Mouse (Mus musculus): ENCODE measurements around the gene Rrbp1. TPM values are rescaled to one million over a fixed set of nuclear protein-coding genes. Genes with fewer than 3 reads are reported as not detected.

Rrbp1 gene
- total RNA-seq, 4 experiments from 2014 or later, result 21.1 to 36.7 (median 29.5) TPM

DNA sequence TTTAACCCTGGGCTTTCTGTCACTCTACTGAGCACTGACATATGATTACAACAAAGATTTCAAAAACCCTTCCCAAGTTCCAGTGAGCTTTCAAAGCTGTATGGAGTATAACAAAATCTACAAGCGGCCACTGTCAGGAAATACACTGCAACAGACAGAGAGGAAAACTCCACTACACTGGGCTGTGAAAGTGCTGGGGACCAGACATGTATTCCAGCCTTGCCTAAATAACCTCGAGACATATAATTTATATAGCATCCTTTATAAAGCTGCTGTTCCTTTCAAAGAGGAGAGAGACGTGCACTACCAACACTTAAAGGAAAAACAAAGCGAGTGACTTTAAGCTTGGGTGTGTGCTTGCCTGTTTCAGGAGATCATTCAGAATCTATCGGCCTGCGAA, 4.4 kb downstream of the Rrbp1 start:
- no peak for DNase-seq (ENCODE audit: low spot score in 2 of 2)

DNA sequence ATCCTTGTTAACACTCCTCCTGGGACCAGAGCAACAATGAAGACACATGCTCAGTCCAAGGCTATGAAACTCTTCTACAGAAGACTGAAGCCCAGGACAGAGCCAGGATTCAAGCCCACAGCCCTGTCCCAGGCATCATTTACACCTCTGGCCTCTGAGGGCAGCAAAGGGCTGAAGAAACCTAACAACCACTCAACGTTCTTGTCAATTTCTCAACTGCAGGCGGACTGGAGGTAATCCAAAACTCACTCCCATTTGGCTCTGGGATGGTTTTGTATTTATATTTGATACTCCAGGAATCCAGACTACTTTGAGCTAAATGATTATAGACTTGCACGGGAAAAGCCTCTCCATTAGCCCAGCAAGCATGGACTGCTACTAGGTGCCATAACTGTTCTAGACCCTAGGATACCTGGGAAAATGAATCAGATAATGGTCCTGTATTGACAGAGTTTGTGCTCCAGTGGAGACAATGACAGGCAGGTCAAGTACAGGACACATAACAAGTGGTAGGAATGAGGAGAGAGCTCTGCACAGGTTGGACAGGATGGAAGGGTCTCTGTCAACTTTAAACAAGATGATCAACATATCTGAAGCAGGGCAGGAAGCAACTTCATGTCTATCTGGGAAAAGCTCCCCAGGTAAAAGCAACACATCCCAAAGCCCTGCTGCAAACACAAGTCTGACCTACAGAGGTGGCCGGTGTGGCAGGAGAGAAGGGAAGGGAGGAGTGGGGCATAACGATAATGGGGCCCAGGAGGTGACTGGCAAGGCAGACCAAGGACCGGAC, 5.7 kb downstream of the Rrbp1 start:
- no peak for DNase-seq (ENCODE audit: low spot score in 2 of 2)

DNA sequence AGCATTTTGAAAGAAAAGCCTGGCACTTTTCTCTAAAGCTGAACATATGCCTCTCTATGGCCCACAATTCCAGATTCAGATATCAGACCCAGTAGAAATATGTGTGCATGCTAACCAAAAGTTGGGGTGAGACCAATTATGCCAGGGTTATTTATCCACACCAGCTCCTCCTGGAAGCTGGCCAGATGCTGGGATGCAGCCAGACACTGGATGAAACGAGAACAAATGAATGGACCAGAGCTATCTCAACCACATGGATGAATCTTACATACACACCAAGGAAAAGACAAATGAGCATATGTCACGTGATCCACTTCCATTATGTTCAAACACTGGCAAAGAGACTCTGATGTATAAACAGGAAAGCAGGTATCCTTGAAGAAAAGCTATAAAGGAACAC, 7.5 kb downstream of the Rrbp1 start:
- no peak for DNase-seq (ENCODE audit: low spot score in 2 of 2)

DNA sequence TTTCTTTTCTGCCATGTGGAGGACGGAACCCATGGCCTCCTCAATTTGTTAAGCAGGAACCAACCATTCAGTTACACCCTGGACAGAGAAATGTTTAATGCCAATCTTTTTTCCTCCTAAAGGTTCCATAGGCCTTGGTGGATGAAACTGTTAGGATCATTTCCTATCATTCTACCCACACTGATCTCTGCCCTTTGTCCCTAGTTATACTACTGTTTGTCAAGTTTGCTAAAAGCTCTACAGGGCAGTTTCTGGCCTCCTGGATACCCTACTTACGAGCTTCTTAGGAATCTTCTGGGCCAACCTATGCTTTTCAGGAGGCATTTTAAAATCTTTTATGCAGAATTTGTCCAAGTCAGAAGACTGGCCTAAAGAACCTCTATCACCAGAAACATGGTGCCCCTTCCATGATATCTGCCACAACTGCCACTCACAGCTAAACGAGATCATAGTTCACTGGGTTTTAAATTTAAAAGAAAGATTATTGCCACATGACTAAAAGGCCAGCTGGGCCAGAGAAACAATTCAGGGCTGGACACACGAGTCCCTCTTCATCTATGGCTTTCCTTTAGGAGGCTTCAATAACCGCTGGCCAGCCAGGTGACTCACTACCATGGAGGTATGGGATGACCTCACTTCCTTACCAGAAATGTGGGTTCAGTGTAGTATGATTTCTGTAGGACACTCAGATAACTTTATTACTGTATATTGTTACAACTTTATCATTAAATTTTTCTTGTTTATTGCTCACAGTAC, 8.7 kb downstream of the Rrbp1 start:
- DNase-seq (ENCODE audit: low spot score in 2 of 2), result no peak

DNA sequence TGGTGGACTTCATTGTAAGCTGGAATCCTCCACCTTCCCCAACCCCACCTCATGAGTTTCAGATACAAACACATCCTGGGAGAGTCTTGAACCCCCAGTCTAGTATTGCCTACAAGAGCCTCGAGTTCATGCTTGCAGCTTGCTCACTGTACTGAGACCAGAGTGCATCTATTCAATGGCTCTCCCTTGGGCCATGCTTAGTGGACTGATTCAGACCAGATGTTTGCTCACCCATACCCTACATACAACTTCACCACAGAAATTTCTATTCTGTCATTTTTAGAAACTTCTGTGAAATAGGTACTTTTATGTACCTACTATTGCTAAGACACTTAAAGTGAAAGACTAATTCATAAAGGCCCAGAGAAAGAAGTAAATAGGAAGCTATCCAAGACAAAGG, 18.1 kb downstream of the Rrbp1 start:
- no peak for DNase-seq (ENCODE audit: low spot score in 2 of 2)

DNA sequence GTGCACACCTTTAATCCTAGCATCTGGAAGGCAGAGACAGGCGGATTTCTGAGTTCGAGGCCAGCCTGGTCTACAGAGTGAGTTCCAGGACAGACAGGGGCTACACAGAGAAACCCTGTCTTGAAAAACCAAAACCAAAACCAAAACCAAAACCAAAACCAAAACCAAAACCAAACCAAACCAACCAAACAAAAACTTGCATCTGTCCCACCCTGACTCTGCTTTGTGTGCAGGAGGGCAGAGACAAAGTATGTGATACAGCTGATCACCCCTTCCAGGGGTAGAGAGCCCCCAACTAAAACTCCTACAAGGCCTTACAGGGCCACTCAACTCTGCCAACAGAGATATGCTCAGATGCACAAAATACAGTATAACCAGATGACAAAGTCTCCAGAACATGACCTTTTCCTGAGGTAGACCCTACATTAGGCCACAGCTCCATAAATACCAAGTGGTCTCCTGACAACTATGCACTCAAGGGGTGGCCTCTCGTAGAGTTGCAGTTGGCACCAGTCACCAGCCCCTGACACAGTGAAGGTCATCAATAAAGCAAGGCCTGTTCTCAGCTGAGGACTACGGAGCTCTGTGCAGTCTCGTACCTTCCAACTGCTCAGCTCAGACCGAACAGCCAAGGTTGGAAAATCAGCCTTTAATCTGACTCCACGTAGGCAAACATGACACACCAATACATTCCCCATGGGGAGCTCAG, 18.9 kb downstream of the Rrbp1 start:
- no peak for DNase-seq (ENCODE audit: low spot score in 2 of 2)

DNA sequence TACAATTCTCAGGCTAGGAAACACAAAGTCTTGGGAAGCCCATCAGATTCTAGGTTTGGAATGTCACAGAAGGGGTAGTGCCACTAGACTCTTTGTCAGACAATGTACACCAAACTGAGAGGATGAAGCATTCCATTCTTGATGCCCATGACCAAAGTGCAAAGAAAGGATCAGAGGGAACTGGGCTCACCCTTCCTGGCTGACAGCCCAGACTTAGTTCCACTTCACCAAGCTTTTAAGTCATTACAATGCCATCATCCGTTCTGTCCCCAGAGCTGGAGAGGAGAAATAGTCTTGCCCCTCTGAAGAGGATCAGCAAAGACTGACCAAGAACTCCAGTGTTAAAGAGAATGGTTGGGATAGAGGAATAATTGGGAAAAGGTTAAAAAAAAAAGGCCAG, 20.1 kb downstream of the Rrbp1 start:
- no peak for DNase-seq (ENCODE audit: low spot score in 2 of 2)

DNA sequence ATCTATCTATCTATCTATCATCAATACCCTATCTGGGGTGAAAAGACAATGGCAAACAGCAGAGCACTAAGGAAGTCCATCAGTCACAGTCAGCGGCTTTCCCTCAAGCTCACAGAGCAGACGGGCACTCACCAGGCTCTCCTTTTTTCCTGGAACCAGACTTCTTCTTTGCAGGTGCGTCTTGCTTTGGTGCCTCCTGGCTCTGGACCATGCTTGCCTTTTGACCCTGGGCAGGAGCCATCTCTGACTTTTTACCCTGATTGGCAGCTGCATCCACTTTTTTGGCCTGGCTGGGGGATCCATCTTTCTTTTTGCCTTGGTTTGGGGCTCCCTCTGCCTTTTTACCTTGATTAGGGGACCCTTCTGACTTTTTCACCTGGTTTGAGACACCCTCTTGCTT, 23.0 kb downstream of the Rrbp1 start:
- DNase-seq (ENCODE audit: low spot score in 2 of 2), result no peak

DNA sequence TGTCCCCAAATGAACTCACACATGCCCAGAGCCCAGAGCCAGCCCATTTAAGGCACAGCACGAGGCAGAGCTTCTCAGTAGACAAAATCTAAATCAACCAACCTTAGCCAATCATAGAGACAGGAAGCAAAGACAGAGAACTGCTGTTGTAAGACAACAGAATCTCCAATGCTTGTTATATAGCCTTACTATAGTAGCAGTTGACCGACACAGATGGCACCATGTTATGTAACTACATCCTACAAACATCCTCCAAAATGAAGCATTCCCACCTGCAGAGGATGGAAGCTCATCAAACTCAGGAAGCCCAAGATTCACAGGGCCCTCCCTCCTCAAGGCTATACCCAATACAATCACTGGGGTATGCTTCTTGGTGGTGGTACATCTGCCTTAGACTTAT, 23.6 kb downstream of the Rrbp1 start:
- DNase-seq (ENCODE audit: low spot score in 2 of 2), result no peak

DNA sequence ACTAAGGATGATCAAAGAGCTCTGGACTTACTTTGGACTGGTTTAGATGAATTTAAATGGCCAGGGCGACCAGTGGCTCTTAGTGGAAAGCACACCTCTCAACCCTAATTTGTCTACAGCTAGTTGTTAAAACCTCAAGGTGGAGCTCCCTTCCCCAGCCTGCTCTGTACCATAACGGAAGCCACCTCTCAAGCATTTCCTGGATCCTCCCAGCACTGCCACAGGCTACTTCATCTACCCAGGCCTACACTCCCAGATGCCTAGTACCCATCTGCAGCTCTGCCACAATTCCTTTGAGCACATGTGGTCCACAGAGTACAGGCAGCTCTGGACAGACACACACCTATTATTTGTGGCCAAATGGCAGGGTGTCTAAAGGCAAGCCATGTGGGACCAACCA, 27.6 kb downstream of the Rrbp1 start:
- no peak for DNase-seq (ENCODE audit: low spot score in 2 of 2)

DNA sequence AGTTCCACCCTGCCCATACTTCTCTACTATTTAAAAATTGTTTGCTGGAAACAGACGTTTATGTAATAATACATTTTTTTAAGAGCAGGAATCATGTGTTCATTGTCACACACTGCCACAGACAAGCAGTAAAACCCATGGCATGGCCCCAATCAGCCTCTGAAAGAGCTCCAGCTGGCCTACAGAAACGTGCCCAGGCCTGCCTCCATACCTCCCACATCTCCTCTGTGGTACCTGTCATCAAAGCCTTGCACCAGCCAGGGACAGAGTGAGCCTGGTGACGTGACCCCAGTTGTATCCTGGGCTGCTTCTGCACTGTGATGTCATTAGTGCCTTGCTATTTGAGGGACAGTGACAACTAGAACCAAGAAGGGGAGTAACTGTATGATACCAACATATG, 28.2 kb downstream of the Rrbp1 start:
- DNase-seq (ENCODE audit: low spot score in 2 of 2), result no peak

DNA sequence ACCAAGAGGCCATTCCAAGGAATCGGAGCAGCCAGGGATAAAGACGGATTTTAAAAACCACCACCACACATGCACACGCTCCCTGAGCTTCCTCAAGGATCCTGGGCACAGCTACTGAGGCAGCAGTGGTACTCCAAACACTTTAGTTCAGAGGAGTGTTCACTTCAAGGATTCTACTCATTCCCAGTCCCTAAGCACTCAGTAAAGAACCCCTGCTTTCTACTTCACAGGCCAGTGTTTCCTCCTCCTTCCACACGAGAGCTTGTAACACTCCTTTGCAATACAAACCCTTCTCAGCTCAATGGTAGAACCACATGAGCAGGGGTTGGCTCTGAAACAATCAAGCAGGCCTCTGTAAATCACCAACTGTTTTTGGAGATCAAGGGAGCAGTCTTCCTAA, 28.9 kb downstream of the Rrbp1 start:
- no peak for DNase-seq (ENCODE audit: low spot score in 2 of 2)

DNA sequence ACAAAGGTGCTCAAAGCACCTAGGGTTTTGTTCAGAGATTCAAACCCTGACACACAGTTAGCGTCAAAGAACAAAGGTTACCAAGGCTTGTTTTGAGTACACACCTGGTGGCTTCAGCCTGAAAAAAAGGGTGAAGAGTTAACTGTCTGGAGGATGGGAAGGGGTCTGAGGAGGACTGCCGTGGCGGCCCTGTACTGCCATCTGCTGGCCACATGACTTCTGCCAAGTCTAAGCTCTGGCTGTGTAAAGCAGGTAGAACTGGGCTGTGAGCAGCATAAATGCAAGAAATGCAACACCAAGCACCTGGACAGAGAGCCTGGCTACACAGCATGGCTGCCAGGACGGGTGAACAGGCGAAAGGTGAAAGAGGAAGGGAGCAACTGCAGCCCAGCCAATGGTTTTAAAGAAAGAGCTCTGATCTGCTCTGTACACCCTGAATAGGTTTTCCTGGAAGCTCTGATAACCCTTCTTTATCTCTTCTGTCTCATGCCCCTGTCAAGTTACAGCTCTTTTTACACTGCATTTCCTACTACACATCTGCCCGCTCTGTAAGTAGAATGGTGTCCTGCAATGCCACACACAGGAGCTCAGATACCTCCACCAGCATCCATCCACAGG, 30.2 kb downstream of the Rrbp1 start:
- peak in 1 of 2 experiments; percentile 42 for DNase-seq (ENCODE audit: low spot score in 2 of 2)

DNA sequence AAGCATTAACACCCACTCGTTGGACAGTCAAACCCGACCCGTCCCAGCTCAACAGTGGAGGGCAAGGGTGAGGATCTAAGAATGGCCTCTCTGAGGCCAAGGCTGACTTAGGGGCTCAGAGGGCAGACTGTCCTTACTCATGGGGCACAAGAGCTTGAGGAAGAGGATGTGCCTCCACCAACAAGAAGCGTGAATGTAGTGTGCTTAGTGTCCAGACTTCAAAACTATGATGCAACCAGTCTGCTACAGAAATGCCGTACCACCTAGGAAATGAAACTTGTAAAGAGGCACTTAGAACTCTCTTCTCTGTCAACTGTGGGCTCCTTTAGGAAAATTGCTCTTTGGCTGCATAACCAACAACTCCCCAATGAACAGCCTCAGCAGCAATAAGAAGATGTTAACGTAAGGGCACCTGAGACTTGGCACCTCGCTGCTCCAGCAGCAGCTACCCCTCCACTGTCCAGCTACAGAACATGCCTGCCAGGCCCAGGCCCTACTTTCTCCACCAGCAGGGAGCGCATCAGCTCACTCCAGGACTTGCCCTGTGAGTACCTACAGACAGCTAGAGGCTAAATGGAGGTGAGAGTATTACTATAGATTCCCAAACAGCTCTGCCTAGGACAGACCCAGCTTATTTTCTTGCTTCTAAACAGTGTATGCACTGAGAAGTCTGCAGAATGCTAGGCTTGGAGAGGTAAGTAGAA, 32.5 kb downstream of the Rrbp1 start:
- no peak for DNase-seq (ENCODE audit: low spot score in 2 of 2)

DNA sequence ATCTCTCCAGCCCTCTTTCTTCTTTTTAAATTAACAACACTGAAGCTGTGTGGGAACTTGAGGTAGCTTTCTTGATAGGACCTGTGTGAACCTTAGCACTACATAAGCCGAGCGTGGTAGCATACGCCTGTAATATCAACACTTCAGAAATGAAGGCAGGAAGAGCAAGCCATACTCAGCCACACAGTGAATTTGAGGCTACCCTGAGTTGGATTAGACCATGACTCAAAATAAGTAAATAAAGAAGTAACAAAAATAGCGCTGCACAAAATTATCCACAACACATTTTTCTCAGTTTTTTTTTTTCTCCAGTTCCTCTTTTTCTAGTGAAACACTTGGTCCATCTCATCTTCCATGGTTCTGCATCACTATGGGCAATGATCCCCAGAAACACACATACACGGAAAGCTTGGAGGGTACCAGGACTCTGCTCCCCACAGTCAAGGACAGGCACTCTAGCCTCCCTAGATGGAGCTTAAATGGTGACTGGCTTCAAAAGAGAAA, 35.9 kb downstream of the Rrbp1 start:
- DNase-seq (ENCODE audit: low spot score in 2 of 2), result no peak

DNA sequence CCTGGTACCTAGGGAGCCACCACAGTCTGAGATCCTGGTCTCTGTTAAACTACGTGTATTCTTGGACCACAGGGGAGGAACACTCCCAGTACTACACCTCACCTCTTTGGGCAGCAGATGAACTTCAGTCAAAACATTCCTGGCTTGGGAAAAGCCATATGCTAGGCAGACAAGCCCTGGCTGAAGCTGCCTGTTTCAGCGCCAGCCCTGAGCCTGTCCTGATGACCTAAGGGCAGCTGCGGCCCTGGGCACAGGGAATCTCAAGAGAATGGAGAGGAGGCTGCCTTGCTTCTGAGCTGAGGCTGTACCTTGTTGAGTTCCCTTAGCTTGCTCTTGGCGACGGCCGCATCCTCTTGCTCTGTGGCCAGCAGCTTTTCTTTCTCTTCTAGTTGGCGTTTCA, 37.9 kb downstream of the Rrbp1 start:
- DNase-seq (ENCODE audit: low spot score in 2 of 2), result no peak

DNA sequence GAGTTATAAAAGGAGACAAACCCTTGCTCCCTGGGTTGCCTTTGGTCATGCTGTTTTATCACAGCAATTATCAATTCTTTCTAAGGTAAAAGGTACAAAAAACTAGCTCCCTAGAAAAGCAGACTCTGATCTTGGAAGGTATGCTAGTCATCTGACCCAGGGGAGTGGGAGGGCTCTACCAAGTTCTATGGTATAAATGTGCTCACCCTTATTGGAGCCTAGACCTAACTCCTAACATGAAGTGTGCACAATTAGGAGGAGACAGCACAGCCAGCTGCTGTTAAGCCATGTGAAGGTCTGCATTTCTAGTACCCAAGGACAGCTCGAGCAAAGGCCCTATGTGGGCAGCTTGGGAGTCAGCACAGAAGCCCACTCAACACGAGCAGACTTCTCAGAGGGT, 39.2 kb downstream of the Rrbp1 start:
- no peak for DNase-seq (ENCODE audit: low spot score in 2 of 2)

DNA sequence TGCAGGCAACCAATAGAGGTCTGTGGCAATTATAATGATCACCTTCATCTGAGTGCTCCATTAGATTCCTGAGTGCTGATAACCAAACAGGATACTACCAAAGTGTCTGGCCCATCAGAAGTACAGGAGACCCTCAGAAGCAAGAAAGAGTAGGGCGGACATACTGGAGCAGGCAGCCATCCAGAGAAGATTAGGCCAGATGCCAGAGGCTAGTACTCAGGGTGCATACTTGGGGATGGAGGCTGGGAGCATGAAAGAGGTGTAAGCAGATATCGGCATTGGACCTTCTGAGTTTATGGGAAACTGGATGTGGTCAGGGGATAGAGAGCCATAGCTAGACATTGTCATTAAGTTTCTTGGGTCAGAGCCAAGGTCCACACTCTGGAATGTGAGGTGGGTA, 40.2 kb downstream of the Rrbp1 start:
- DNase-seq (ENCODE audit: low spot score in 2 of 2), result no peak

DNA sequence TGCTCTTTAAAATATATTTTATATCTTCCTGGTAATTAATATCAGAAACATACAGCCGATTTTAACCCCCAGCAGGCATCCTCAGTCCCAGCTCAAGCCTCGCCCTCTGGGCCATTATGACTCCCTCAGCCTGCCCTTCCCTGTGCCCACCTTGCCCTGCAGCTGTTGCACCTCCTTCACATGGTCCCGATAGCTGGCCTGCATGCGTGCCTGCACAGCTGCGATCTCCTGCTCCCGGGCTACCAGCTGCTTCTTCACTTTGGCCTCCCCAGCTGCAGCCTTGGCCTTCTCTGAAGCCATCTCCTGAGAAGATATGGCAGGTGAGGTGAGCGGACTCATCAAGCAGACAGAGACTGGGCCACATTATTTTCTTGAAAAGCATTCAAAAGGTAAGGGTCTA, 41.8 kb downstream of the Rrbp1 start:
- DNase-seq (ENCODE audit: low spot score in 2 of 2), result no peak

DNA sequence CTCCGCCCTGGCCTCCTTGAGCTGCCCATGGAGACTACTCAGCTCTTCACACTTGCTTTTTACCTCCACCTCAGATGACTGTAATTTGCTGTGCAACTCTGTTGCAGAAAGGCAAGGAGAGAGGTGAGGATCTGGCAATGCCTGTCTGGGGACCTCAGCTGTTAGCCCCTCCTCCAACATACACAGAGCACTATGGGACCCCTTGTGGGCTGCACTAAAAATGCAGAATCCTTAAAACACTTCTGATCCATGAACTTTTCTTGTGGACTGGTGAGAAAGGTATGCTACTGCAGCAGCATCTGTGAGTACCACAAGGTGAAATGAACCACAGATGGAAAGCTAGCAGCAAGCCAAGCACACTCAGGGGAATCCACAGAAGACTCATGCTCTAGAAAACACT, 47.7 kb downstream of the Rrbp1 start:
- DNase-seq (ENCODE audit: low spot score in 2 of 2), result no peak

DNA sequence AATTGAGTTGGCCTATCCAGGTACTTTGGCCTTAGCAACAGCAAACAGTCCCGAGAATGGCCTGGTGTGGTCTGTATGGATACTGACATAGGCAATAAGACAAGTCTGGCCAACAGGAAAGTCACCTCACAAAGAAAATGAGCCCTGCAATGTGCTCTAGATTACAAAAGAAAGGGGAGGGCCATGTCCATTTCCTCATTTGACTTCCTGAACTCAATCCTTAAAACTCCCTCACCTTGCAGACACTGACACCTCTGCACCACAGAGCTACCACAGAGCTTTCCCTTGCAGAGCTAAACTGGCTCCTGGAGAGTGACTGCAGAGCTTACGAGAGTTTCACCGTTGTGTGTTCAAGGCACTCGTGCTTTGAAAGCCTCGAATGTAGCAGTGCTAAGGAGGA, 48.9 kb downstream of the Rrbp1 start:
- no peak for DNase-seq (ENCODE audit: low spot score in 2 of 2)

All from gastrocnemius, adult 8-10 months (tissue).